Mouse (Mus musculus) heart, postnatal 0 days (tissue): ENCODE data around the gene Kdm5b. TPM values are rescaled to one million over a fixed set of nuclear protein-coding genes. Genes with fewer than 3 reads are reported as not detected.

ENCODE experiments used
- ATAC-seq: fragments of 200-750 bp; cut with Nextera tagmentation; 2 replicates; pipeline ENCODE4 v1.8.0; 2017; ENCODE audit warnings: low read depth, moderate number of reproducible peaks, moderate library complexity; ENCODE audit not compliant: insufficient read depth
- DNase-seq: peaks from one replicate; pipeline ENCODE4 v3.0.0-alpha.2; 2016; ENCODE audit warnings: low spot score
- H3K27ac ChIP-seq: fragments of 300-500 bp; sonication (generic); 2 replicates; pipeline ENCODE4 v1.5.1; 2014; ENCODE audit warnings: low read depth, mild to moderate bottlenecking
- H3K27me3 ChIP-seq: fragments of 300-500 bp; sonication (generic); 2 replicates; pipeline ENCODE4 v1.6.1; 2014; ENCODE audit warnings: low read length, mixed read lengths; ENCODE audit not compliant: control insufficient read depth, insufficient read depth
- H3K36me3 ChIP-seq: fragments of 300-500 bp; sonication (generic); replicated peaks from 2 replicates; pipeline ENCODE4 v1.6.1; 2014; ENCODE audit warnings: low read length, mixed read lengths; ENCODE audit not compliant: control insufficient read depth, insufficient read depth
- H3K4me1 ChIP-seq: fragments of 300-500 bp; sonication (generic); 2 replicates; pipeline ENCODE4 v1.6.1; 2014; ENCODE audit warnings: antibody characterized with exemption; ENCODE audit not compliant: control insufficient read depth, insufficient read depth
- H3K4me2 ChIP-seq: fragments of 300-500 bp; sonication (generic); 2 replicates; pipeline ENCODE4 v1.6.1; 2014; ENCODE audit warnings: low read depth, mild to moderate bottlenecking, low read length, moderate library complexity
- H3K4me3 ChIP-seq: fragments of 300-500 bp; sonication (generic); 2 replicates; pipeline ENCODE4 v1.5.1; 2014; ENCODE audit warnings: low read depth, low read length
- H3K9ac ChIP-seq: fragments of 300-500 bp; sonication (generic); replicated peaks from 2 replicates; pipeline ENCODE4 v1.6.1; 2014; ENCODE audit warnings: low read depth, low read length, mixed read lengths
- H3K9me3 ChIP-seq: fragments of 300-500 bp; sonication (generic); replicated peaks from 2 replicates; pipeline ENCODE4 v1.6.1; 2016; ENCODE audit warnings: low read length; ENCODE audit not compliant: control insufficient read depth
- CTCF ChIP-seq: IDR thresholded peaks from 2 replicates; pipeline ENCODE4 v1.5.1; 2016; ENCODE audit warnings: antibody characterized with exemption, control low read depth, low read depth
- EP300 ChIP-seq: IDR thresholded peaks from 2 replicates; pipeline ENCODE4 v1.6.1; 2016; ENCODE audit warnings: antibody characterized with exemption, low read depth
- WGBS: fragments of 180-500 bp; shearing (Covaris S2); extraction: QIAGEN DNeasy Blood & Tissue Kit; methylation state at CpG from one replicate; pipeline ENCODE4 v1.1.7; 2014; 5-methylcytosine and 5-hydroxymethylcytosine counted together
- polyA plus RNA-seq: library from polyadenylated mRNA; unstranded; fragments of >200 nt; fragmentation: Nextera tagmentation; extraction: Ambion mirVana; gene quantifications from 2 replicates; pipeline ENCODE4 v1.2.1, GENCODE M21; 2015
- total RNA-seq: library from RNA; depleted of rRNA; stranded (reverse); fragments of >200 nt; gene quantifications from 2 replicates; pipeline ENCODE4 v1.2.3, GENCODE M21; 2014; ENCODE audit warnings: low replicate concordance

Gene Kdm5b
- total and polyA plus RNA-seq, 2 experiments from 2014 or later = 19.0 to 30.1 TPM

- WGBS = 46% methylated on average over 7 of the region's 7 CpGs
- TF ChIP-seq CTCF = no peak
- no peaks in the 10 kb centered on the region for H3K9me3 ChIP-seq
- no peak within 1 kb of the TSS for H3K4me2 ChIP-seq
- H3K4me3 ChIP-seq = no peak within 1 kb of the TSS
- ATAC-seq (no peak), DNase-seq (no peak)
- H3K9ac ChIP-seq = no peak within 1 kb of the TSS
- no peak within 1 kb of the TSS for H3K27ac ChIP-seq
- H3K4me1 ChIP-seq = no peaks in the 10 kb centered on the region
- no peaks in the 10 kb centered on the region for H3K36me3 ChIP-seq
- H3K27me3 ChIP-seq = no peaks in the 10 kb centered on the region
Observed at GRCm38 (mm10) chr1:134549632-134550132, 10.3 kb upstream of the Kdm5b start, which contains the start of gene Mgat4e. Gene Mgat4e (minus strand): TSS chr1:134549682.

GRCm38 (mm10) chr1:134551869-134552268, 8.1 kb upstream of the Kdm5b start:
- Histone ChIP-seq H3K27me3 (no peaks in the 10 kb centered on the region), H3K4me1 (peaks cover 12% of the 10 kb centered on the region), H3K4me3 (no peak overlapping the region), H3K4me2 (no peak overlapping the region), H3K36me3 (no peaks in the 10 kb centered on the region), H3K27ac (no peak overlapping the region), H3K9me3 (no peaks in the 10 kb centered on the region), H3K9ac (no peak overlapping the region)
- WGBS = 82% methylated on average over 3 of the region's 3 CpGs
- DNase-seq (no peak), ATAC-seq (no peak)
- TF ChIP-seq EP300 = no peak
- no peak for TF ChIP-seq CTCF

- Histone ChIP-seq H3K27me3 (no peaks in the 10 kb centered on the region), H3K4me3 (no peak overlapping the region), H3K9ac (no peak overlapping the region), H3K27ac (no peak overlapping the region), H3K4me2 (no peak overlapping the region), H3K36me3 (no peaks in the 10 kb centered on the region), H3K9me3 (no peaks in the 10 kb centered on the region), H3K4me1 (peaks cover 12% of the 10 kb centered on the region)
- no peak for TF ChIP-seq CTCF
- no peak for TF ChIP-seq EP300
- no peak for DNase-seq
- WGBS = 52% methylated on average over 3 of the region's 3 CpGs
- ATAC-seq = no peak
Observed at GRCm38 (mm10) chr1:134552396-134552795, 7.6 kb upstream of the Kdm5b start.

GRCm38 (mm10) chr1:134555240-134555870, 4.6 kb upstream of the Kdm5b start:
- Histone ChIP-seq H3K27ac (no peak overlapping the region), H3K4me3 (no peak overlapping the region)
- WGBS = 33% methylated on average over 13 of the region's 13 CpGs

GRCm38 (mm10) chr1:134555871-134556670, 3.9 kb upstream of the Kdm5b start:
- Histone ChIP-seq H3K27ac (peak overlapping the region; percentile 88), H3K27me3 (no peaks in the 10 kb centered on the region), H3K4me3 (peak overlapping the region; percentile 74), H3K9me3 (no peaks in the 10 kb centered on the region), H3K36me3 (no peaks in the 10 kb centered on the region), H3K4me2 (peak overlapping the region; percentile 91), H3K9ac (peak overlapping the region; percentile 67), H3K4me1 (peaks cover 12% of the 10 kb centered on the region)
- DNase-seq (peak; percentile 10), ATAC-seq (peak; percentile 6; the same call in 1 of the 2 replicates)
- WGBS = under 1% methylated on average over 42 of the region's 46 CpGs
- TF ChIP-seq CTCF (no peak), EP300 (no peak)

More at GRCm38 (mm10) chr1:134555240-134555870, 4.6 kb upstream of the Kdm5b start:
- peaks cover 12% of the 10 kb centered on the region for H3K4me1 ChIP-seq
- no peaks in the 10 kb centered on the region for H3K9me3 ChIP-seq
- H3K36me3 ChIP-seq = no peaks in the 10 kb centered on the region
- H3K27me3 ChIP-seq = no peaks in the 10 kb centered on the region
- no peak for TF ChIP-seq EP300
- no peak for ATAC-seq
- peak overlapping the region; percentile 91; the same call in 1 of the 2 replicates for H3K4me2 ChIP-seq
- no peak overlapping the region for H3K9ac ChIP-seq
- no peak for DNase-seq
